Mouse (Mus musculus) forebrain, embryonic 10.5 days (tissue): ENCODE data around the gene Pigs. TPM values are rescaled to one million over a fixed set of nuclear protein-coding genes. Genes with fewer than 3 reads are reported as not detected.
A peak's percentile ranks its signal among the peaks of the same experiment; 100 is the strongest.

Experiments
- DNase-seq: peaks from one replicate; pipeline ENCODE4 v3.0.0-alpha.2; 2017; ENCODE audit warnings: low spot score; ENCODE audit errors: extremely low spot score
- H3K27ac ChIP-seq: fragments of 300-500 bp; sonication (generic); 2 replicates; pipeline ENCODE4 v1.5.1; 2016; ENCODE audit warnings: mild to moderate bottlenecking
- H3K27me3 ChIP-seq: fragments of 300-500 bp; sonication (generic); 2 replicates; pipeline ENCODE4 v1.6.1; 2016; ENCODE audit warnings: mild to moderate bottlenecking; ENCODE audit not compliant: poor library complexity, severe bottlenecking
- H3K36me3 ChIP-seq: fragments of 300-500 bp; sonication (generic); replicated peaks from 2 replicates; pipeline ENCODE4 v1.6.1; 2016; ENCODE audit warnings: mild to moderate bottlenecking, moderate library complexity
- H3K4me1 ChIP-seq: fragments of 300-500 bp; sonication (generic); 2 replicates; pipeline ENCODE4 v1.6.1; 2016
- H3K4me3 ChIP-seq: fragments of 300-500 bp; sonication (generic); 2 replicates; pipeline ENCODE4 v1.5.1; 2016; ENCODE audit warnings: mild to moderate bottlenecking, moderate library complexity
- H3K9me3 ChIP-seq: fragments of 300-500 bp; sonication (generic); 2 replicates; pipeline ENCODE4 v1.6.1; 2016; ENCODE audit warnings: mild to moderate bottlenecking, moderate library complexity
- WGBS: fragments of 180-500 bp; shearing (Covaris S2); methylation state at CpG from one replicate; pipeline ENCODE4 v1.1.7; 2016; 5-methylcytosine and 5-hydroxymethylcytosine counted together
- polyA plus RNA-seq: library from polyadenylated mRNA; unstranded; fragments of >200 nt; fragmentation: Nextera tagmentation; extraction: Ambion mirVana; gene quantifications from 2 replicates; pipeline ENCODE4 v1.2.1, GENCODE M21; 2016

Gene Pigs
- polyA plus RNA-seq, 1 experiment from 2014 or later, result 76.3 TPM

DNA sequence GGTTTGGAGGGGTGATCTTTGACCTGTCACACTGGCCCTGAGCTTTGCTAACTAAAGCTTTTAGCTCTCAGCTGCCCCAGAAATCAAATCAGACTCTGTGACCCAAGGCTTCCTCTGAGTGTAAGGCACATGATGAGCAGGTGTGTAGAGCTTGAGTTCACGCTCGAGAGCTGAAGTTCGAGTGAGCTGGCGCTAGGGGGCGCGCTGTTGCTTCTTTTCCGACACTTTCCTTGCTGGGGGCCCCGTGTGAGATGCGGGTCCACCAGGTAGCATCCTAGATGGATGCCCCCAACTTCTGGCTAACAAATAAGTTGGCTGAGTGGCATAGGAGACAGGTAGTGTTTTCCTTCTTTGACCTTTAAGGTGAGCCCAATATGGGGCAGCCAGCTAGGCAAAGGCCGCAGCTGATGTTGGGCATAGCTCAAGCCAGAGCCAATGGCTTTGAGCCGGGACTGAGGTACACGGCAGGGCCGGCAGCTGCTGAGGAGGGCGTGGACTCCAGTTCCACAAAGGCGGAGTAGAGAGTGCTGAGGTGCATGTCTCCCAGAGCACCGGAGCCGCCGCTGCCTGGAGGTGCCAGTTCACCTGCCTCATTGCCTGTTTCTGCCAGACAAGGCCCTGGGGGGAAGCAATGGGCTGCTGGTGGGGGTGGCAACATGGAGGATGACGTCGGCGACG lies 30.3 kb downstream of the Pigs start:
- H3K4me1 ChIP-seq, result peaks cover 18% of the 10 kb centered on the region
- no peak overlapping the region; the same call in 1 of the 2 replicates for H3K4me3 ChIP-seq
- WGBS, result 14% methylated on average over 22 of the region's 22 CpGs
- peaks cover 15% of the 10 kb centered on the region for H3K27me3 ChIP-seq
- no peak overlapping the region for H3K27ac ChIP-seq
- H3K36me3 ChIP-seq, result no peaks in the 10 kb centered on the region
- peak; percentile 27 for DNase-seq
- no peaks in the 10 kb centered on the region for H3K9me3 ChIP-seq

- Histone ChIP-seq H3K4me1 (peaks cover 28% of the 10 kb centered on the region), H3K4me3 (peak overlapping the region; percentile 46), H3K27me3 (peaks cover 15% of the 10 kb centered on the region), H3K36me3 (no peaks in the 10 kb centered on the region), H3K27ac (0 out of 2 replicates have a peak overlapping the region, but pooled peaks have one; percentile 16), H3K9me3 (no peaks in the 10 kb centered on the region)
- DNase-seq, result peak; percentile 72
- WGBS, result 12% methylated on average over 13 of the region's 13 CpGs
These were observed 32.0 kb downstream of the Pigs start for GRCm38 (mm10) chr11:78360125-78360788.

DNA sequence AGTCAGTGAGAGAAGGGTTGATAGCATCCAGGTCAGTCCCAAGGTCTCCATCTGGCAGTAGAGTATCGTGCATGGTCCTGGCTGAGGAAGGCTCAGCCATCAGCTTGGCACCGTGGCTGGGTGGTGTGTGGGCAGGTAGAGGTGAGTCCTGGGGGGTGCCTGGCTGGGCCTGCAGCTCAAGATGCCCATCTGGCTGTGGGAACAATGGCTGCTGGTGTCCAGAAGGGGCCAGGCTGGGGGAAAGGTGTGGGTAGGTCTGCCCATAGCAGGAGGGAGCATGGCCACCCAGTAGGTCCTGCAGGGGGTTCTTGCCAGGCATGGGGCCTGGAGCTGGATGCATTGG lies 32.5 kb downstream of the Pigs start:
- Histone ChIP-seq H3K9me3 (no peaks in the 10 kb centered on the region), H3K4me1 (peaks cover 28% of the 10 kb centered on the region), H3K27ac (0 out of 2 replicates have a peak overlapping the region, but pooled peaks have one; percentile 16), H3K4me3 (peak overlapping the region; percentile 46; the same call in 1 of the 2 replicates), H3K36me3 (no peaks in the 10 kb centered on the region), H3K27me3 (peaks cover 15% of the 10 kb centered on the region)
- 62% methylated on average over 2 of the region's 2 CpGs for WGBS
- no peak for DNase-seq

- WGBS, result 84% methylated on average over 13 of the region's 13 CpGs
- H3K4me1 ChIP-seq, result peaks cover 28% of the 10 kb centered on the region
- no peak overlapping the region for H3K4me3 ChIP-seq
- H3K27ac ChIP-seq, result no peak overlapping the region
- H3K27me3 ChIP-seq, result peaks cover 13% of the 10 kb centered on the region
- H3K36me3 ChIP-seq, result no peaks in the 10 kb centered on the region
- no peaks in the 10 kb centered on the region for H3K9me3 ChIP-seq
- DNase-seq, result no peak
These were observed 35.2 kb downstream of the Pigs start for GRCm38 (mm10) chr11:78363309-78364007.

GRCm38 (mm10) chr11:78364103-78364502 lies 35.9 kb downstream of the Pigs start:
- Histone ChIP-seq H3K4me1 (peaks cover 24% of the 10 kb centered on the region), H3K36me3 (no peaks in the 10 kb centered on the region), H3K9me3 (no peaks in the 10 kb centered on the region), H3K4me3 (no peak overlapping the region), H3K27me3 (peaks cover 7% of the 10 kb centered on the region), H3K27ac (no peak overlapping the region)
- 63% methylated on average over 8 of the region's 8 CpGs for whole genome bisulfite sequencing
- no peak for DNase-seq

GRCm38 (mm10) chr11:78367456-78368225 lies 39.4 kb downstream of the Pigs start:
- H3K4me3 ChIP-seq, result no peak overlapping the region
- H3K27ac ChIP-seq, result no peak overlapping the region
- H3K9me3 ChIP-seq, result no peaks in the 10 kb centered on the region
- no peaks in the 10 kb centered on the region for H3K36me3 ChIP-seq
- 93% methylated on average over 15 of the region's 15 CpGs for WGBS
- no peak for DNase-seq
- H3K4me1 ChIP-seq, result peaks cover 15% of the 10 kb centered on the region
- H3K27me3 ChIP-seq, result no peaks in the 10 kb centered on the region

DNA sequence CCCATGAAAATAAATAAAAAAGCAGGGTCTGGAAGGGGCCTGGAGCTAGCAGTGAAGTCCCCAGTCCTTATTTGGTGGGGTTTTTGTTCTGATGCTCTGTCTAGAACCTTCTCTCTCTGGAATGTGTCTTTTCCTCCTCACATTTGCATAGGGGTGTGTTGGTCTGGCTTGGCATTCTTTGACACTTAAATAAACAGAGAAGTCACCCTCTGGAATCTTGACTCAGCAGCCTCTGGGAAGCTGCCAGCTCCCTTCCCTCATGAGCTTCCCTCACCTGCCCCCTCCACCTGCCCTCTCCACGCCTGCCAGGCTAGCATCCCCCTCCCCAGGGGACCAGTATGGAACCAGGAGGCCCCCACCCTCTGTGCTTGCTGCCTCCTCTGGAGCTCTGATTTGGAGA lies 42.2 kb downstream of the Pigs start:
- Histone ChIP-seq H3K27ac (no peak overlapping the region), H3K9me3 (no peaks in the 10 kb centered on the region)

DNA sequence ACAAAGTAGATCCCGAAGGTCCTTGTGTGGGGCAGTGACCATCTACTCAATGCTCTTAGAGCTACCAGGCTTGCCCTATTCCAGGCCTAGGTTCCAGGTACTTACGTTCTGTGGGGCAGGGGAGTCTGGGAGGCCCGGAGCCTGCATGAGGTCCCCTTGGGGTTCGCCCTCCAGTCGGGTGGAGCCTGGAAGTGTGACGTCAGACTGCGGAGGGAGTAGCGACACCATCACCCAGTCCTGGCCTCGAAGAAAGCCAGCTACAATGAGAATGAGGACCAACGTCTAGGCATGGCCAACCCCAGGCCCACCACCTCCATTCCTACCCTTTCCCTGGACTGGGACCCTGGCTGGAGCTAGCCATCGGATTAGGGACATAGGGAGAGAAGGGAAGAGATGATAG lies 43.5 kb downstream of the Pigs start:
- H3K27ac ChIP-seq, result no peak overlapping the region
- no peak for DNase-seq
- peaks cover 5% of the 10 kb centered on the region; the same call in 1 of the 2 replicates for H3K4me1 ChIP-seq
- 89% methylated on average over 11 of the region's 11 CpGs for WGBS
- no peaks in the 10 kb centered on the region for H3K9me3 ChIP-seq
- H3K36me3 ChIP-seq, result no peaks in the 10 kb centered on the region
- H3K4me3 ChIP-seq, result no peak overlapping the region
- H3K27me3 ChIP-seq, result no peaks in the 10 kb centered on the region

More for the DNA sequence above, 42.2 kb downstream of the Pigs start:
- H3K4me3 ChIP-seq, result no peak overlapping the region
- no peak for DNase-seq
- no peaks in the 10 kb centered on the region for H3K27me3 ChIP-seq
- 68% methylated on average over 1 of the region's 1 CpGs for WGBS
- peaks cover 8% of the 10 kb centered on the region; the same call in 1 of the 2 replicates for H3K4me1 ChIP-seq
- H3K36me3 ChIP-seq, result no peaks in the 10 kb centered on the region

DNA sequence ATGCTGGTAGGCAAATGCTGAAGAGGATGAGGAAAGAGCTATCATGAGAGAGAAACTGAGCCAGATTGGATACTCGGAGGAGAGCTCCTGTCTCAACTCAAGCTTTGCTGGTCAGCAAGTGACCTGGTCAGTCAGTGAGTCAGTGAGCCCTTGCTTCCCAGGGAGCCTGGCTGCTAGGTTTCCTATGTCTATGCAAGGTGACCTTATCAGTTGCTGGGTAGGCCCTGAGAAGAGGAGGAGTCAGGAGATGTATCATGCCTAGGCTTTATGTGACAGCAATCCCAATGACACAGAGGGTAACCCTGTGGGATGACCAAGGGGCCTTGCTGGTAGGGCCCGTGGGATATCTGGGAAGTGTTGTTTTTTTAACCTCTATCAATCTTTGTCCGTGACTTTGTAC lies 44.0 kb downstream of the Pigs start:
- DNase-seq, result no peak
- 89% methylated on average over 3 of the region's 3 CpGs for WGBS
- no peak overlapping the region for H3K4me3 ChIP-seq
- peaks cover 5% of the 10 kb centered on the region; the same call in 1 of the 2 replicates for H3K4me1 ChIP-seq
- no peak overlapping the region for H3K27ac ChIP-seq
- no peaks in the 10 kb centered on the region for H3K27me3 ChIP-seq
- no peaks in the 10 kb centered on the region for H3K9me3 ChIP-seq
- H3K36me3 ChIP-seq, result no peaks in the 10 kb centered on the region

DNA sequence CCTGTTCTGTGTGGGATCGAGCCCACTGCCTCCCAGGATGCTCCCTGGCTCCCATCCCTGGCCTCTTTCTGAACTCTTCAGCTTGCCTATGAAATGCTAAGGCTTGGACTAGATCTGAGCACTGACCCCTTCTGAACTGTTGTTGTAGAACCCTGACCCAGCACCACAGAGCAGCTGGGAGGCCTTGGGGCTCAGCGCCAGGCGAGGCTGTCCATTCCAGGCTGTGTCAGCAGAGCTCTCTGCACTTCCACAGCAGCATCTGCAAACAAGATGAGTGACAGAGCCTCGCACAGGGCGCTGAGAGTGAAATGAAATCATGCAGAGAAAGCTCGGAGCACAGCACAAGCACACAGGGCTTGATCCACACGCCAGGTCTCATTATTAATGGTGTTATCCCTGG lies 44.4 kb downstream of the Pigs start:
- Histone ChIP-seq H3K4me3 (no peak overlapping the region), H3K27ac (0 out of 2 replicates have a peak overlapping the region, but pooled peaks have one; percentile 35), H3K36me3 (no peaks in the 10 kb centered on the region), H3K4me1 (peaks cover 10% of the 10 kb centered on the region; the same call in 1 of the 2 replicates), H3K27me3 (no peaks in the 10 kb centered on the region), H3K9me3 (no peaks in the 10 kb centered on the region)
- 73% methylated on average over 7 of the region's 7 CpGs for WGBS
- no peak for DNase-seq

DNA sequence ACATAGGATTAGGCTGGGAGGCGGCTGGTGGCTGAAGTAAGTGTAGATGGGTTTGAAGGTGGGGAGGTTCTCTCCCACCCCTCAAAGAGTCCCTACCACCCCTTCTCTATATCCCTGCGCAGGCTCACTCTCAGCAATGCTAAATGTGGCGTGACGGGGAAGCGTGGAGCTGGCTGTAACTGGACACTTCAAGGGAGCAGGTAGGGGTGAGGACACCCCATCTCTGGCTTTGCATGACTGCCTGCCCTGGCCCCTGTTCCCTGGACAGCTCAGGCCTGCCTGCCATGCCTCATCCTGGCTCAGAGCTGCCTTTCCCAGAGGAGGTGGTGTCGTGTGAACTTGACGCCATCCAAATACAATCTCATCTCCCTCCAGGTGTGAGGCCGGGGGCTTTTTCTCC lies 45.9 kb downstream of the Pigs start:
- H3K4me1 ChIP-seq, result peaks cover 11% of the 10 kb centered on the region; the same call in 1 of the 2 replicates
- no peak for DNase-seq
- H3K27me3 ChIP-seq, result no peaks in the 10 kb centered on the region
- H3K9me3 ChIP-seq, result no peaks in the 10 kb centered on the region
- H3K36me3 ChIP-seq, result no peaks in the 10 kb centered on the region
- no peak overlapping the region for H3K27ac ChIP-seq
- WGBS, result 83% methylated on average over 8 of the region's 8 CpGs
- no peak overlapping the region for H3K4me3 ChIP-seq

DNA sequence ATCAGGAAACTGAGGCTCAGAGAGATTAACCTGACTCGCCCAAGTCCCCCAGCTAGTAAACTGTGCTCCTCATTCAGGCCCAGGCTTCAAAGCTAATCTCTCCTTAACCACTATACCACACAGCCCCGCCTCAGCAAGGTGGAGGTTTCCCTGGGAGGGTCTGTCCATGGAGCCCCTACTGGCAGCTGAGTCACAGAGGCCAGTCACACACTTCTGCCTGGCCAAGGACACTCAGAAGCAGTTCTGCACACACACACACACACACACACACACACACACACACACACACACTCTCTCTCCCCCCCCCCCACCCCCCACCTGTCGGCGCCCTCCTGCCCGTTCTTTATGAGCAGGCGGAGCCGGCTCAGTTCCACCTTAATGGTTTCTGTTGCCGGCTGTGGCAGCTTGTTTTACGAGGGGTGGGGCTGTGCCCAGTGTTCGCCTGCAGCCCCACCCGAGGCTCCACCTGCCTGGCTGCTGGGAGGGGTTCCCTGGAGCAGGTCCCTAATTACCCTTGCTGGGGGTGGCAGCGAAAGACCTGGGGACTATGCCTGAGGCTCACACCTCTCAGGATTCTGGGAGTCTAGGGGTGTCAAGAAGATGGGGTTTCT lies 49.4 kb downstream of the Pigs start:
- DNase-seq, result no peak
- no peak overlapping the region for H3K27ac ChIP-seq

More for the DNA sequence above, 49.4 kb downstream of the Pigs start:
- Histone ChIP-seq H3K27me3 (no peaks in the 10 kb centered on the region), H3K4me1 (peaks cover 12% of the 10 kb centered on the region; the same call in 1 of the 2 replicates), H3K4me3 (no peak overlapping the region), H3K36me3 (no peaks in the 10 kb centered on the region), H3K9me3 (no peaks in the 10 kb centered on the region)
- WGBS, result 57% methylated on average over 12 of the region's 12 CpGs
